Mouse (Mus musculus): ENCODE results near the gene Bace2.

Gene Bace2

DNA sequence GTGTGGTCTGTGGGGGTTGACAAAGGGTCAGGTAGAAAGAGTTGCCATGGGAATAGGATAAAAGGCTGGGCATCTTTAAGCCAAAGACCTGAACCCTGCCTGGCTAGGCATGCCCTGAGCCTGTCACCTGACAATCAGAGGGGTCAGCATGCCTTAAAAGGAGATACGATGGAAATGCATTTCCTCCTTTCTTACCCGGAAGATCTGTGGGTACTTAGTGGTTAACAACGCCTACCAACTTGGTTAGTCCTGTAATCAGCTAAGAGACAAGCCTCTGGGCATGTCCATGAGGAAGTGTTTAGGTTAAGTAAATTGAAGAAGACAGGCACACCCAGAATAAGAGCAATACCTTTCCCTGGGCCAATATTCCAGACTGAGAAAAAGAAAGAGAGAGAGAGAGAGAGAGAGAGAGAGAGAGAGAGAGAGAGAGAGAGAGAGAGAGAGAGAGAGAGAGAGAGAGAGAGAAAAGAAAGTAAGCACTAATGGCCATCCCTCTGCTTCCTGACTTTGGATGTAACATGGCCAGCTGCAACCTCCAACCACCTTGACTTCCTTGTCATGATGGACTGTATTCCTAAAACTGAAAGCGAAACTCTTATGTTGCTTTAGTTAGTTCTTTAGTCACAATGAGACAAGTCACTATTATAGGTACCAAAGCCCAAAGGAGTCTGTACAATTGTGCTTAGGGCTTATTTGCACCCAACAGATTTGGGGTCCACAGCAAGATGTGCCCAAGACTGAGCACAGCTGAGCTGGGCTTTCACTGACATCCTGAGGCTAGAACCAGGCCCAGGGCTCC, 111.7 kb downstream of the Bace2 start:
- in situ Hi-C loops (cut with MboI, MseI), result no loop called here

- in situ Hi-C loops (cut with MboI, MseI), result no loop called here
These were observed 118.1 kb downstream of the Bace2 start for GRCm38 (mm10) chr16:97474671-97475070.

DNA sequence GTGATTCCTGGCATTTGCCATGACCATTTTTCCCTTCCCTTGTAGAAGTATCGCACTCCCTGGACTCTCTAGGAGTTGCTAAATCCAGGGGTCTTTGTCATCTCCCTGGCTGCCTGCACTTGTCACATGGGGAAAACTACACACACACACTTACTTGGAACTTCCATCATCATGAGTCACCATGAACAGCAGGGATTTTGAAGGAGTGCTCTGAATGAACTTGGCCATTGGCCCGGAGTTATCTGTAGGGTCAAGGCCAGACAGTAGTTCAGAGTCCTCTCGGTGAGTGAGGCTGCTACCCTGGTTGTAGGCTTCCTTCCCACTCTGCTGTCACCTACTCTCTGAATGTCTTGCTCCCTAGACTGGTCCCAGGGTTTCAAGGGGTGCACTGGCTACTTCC, 119.0 kb downstream of the Bace2 start:
- in situ Hi-C loops (cut with MboI, MseI), result no loop called here

- in situ Hi-C loops (cut with MboI, MseI), result no loop called here
These were observed 120.0 kb downstream of the Bace2 start for GRCm38 (mm10) chr16:97476524-97476923.

GRCm38 (mm10) chr16:97478655-97479054, 122.1 kb downstream of the Bace2 start:
- in situ Hi-C loops (cut with MboI, MseI), result no loop called here

GRCm38 (mm10) chr16:97492369-97492768, 135.8 kb downstream of the Bace2 start:
- in situ Hi-C loops (cut with MboI, MseI), result no loop called here

All from regulatory T cell (primary cell).